Mouse (Mus musculus) heart, postnatal 0 days (tissue): ENCODE measurements at regions not wholly inside any gene's neighbourhood (a gene's known extent, or its start where the extent isn't known, plus 50 kb on each side); places are given as distances from the start of the nearest gene placed in this dataset.
A peak's percentile ranks its signal among the peaks of the same experiment; 100 is the strongest.

Source experiments
- ATAC-seq: fragments of 200-750 bp; cut with Nextera tagmentation; 2 replicates; pipeline ENCODE4 v1.8.0; 2017; ENCODE audit warnings: low read depth, moderate number of reproducible peaks, moderate library complexity; ENCODE audit not compliant: insufficient read depth
- DNase-seq: peaks from one replicate; pipeline ENCODE4 v3.0.0-alpha.2; 2016; ENCODE audit warnings: low spot score
- H3K27ac ChIP-seq: fragments of 300-500 bp; sonication (generic); 2 replicates; pipeline ENCODE4 v1.5.1; 2014; ENCODE audit warnings: low read depth, mild to moderate bottlenecking
- H3K27me3 ChIP-seq: fragments of 300-500 bp; sonication (generic); 2 replicates; pipeline ENCODE4 v1.6.1; 2014; ENCODE audit warnings: low read length, mixed read lengths; ENCODE audit not compliant: control insufficient read depth, insufficient read depth
- H3K36me3 ChIP-seq: fragments of 300-500 bp; sonication (generic); replicated peaks from 2 replicates; pipeline ENCODE4 v1.6.1; 2014; ENCODE audit warnings: low read length, mixed read lengths; ENCODE audit not compliant: control insufficient read depth, insufficient read depth
- H3K4me1 ChIP-seq: fragments of 300-500 bp; sonication (generic); 2 replicates; pipeline ENCODE4 v1.6.1; 2014; ENCODE audit warnings: antibody characterized with exemption; ENCODE audit not compliant: control insufficient read depth, insufficient read depth
- H3K4me2 ChIP-seq: fragments of 300-500 bp; sonication (generic); 2 replicates; pipeline ENCODE4 v1.6.1; 2014; ENCODE audit warnings: low read depth, mild to moderate bottlenecking, low read length, moderate library complexity
- H3K4me3 ChIP-seq: fragments of 300-500 bp; sonication (generic); 2 replicates; pipeline ENCODE4 v1.5.1; 2014; ENCODE audit warnings: low read depth, low read length
- H3K9ac ChIP-seq: fragments of 300-500 bp; sonication (generic); replicated peaks from 2 replicates; pipeline ENCODE4 v1.6.1; 2014; ENCODE audit warnings: low read depth, low read length, mixed read lengths
- H3K9me3 ChIP-seq: fragments of 300-500 bp; sonication (generic); replicated peaks from 2 replicates; pipeline ENCODE4 v1.6.1; 2016; ENCODE audit warnings: low read length; ENCODE audit not compliant: control insufficient read depth
- CTCF ChIP-seq: IDR thresholded peaks from 2 replicates; pipeline ENCODE4 v1.5.1; 2016; ENCODE audit warnings: antibody characterized with exemption, control low read depth, low read depth
- EP300 ChIP-seq: IDR thresholded peaks from 2 replicates; pipeline ENCODE4 v1.6.1; 2016; ENCODE audit warnings: antibody characterized with exemption, low read depth
- WGBS: fragments of 180-500 bp; shearing (Covaris S2); extraction: QIAGEN DNeasy Blood & Tissue Kit; methylation state at CpG from one replicate; pipeline ENCODE4 v1.1.7; 2014; 5-methylcytosine and 5-hydroxymethylcytosine counted together

- H3K4me3 ChIP-seq, result no peak overlapping the region
- DNase-seq (no peak), ATAC-seq (no peak)
- no peak for TF ChIP-seq CTCF
- TF ChIP-seq EP300, result no peak
- H3K9me3 ChIP-seq, result no peaks in the 10 kb centered on the region
- H3K27ac ChIP-seq, result no peak overlapping the region
- H3K36me3 ChIP-seq, result no peaks in the 10 kb centered on the region
- no peaks in the 10 kb centered on the region for H3K27me3 ChIP-seq
- 85% methylated on average over 3 of the region's 3 CpGs for WGBS
- H3K9ac ChIP-seq, result no peak overlapping the region
- H3K4me2 ChIP-seq, result no peak overlapping the region
- H3K4me1 ChIP-seq, result no peaks in the 10 kb centered on the region; the same call in 1 of the 2 replicates
Measured at GRCm38 (mm10) chr8:77982031-77982430, 231.1 kb upstream of the Ttc29 start.

GRCm38 (mm10) chr8:77983476-77983875 lies 229.6 kb upstream of the Ttc29 start:
- ATAC-seq (no peak), DNase-seq (no peak)
- TF ChIP-seq EP300 (no peak), CTCF (no peak)
- Histone ChIP-seq H3K9ac (no peak overlapping the region), H3K9me3 (no peaks in the 10 kb centered on the region), H3K27me3 (no peaks in the 10 kb centered on the region), H3K4me3 (no peak overlapping the region), H3K27ac (no peak overlapping the region), H3K4me2 (no peak overlapping the region), H3K36me3 (no peaks in the 10 kb centered on the region), H3K4me1 (peaks cover 9% of the 10 kb centered on the region; the same call in 1 of the 2 replicates)
- 54% methylated on average over 3 of the region's 3 CpGs for WGBS

- H3K36me3 ChIP-seq, result no peaks in the 10 kb centered on the region
- H3K9ac ChIP-seq, result no peak overlapping the region
- TF ChIP-seq CTCF, result no peak
- H3K27ac ChIP-seq, result peak overlapping the region; percentile 96
- H3K4me1 ChIP-seq, result peaks cover 13% of the 10 kb centered on the region; the same call in 1 of the 2 replicates
- H3K9me3 ChIP-seq, result no peaks in the 10 kb centered on the region
- DNase-seq (peak; percentile 69), ATAC-seq (no peak)
- H3K27me3 ChIP-seq, result no peaks in the 10 kb centered on the region
- no peak overlapping the region for H3K4me3 ChIP-seq
- H3K4me2 ChIP-seq, result no peak overlapping the region
Measured at GRCm38 (mm10) chr8:77987237-77987636, 225.9 kb upstream of the Ttc29 start.

DNA sequence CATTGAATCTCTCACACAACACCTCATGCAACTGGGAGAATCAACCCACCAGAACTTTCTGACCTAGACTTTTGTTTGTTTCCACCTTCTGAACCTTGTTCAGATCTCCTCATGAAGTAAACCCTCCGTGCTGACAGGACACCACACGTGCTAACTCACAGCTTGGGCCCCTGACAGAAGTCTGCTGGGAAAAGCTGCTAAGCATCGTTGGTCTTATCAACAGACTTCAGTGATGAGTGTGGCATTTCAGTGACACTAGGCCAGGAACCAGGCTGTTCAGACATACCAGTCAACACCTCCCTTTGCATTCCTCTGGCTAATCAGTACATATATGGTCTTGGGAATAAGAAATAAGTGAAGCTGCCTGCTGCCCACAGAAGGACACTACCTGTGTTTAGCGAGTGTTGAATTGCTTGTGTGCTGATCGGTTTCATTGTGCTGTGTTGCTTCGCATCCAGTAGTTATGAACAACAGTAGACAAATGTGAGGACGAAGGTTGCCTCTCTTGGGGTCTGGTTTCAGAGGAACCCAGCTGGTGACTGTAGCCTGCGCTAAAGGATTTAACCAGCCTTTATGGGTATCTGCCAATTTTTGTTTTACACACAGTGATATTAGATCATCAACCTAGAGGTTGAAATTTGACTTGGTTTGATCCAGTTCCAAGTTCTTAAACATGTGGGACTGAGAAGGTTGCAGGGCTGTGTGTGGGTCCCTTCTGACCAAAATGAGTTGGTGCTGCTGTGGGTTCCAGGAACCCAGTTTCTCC lies 224.6 kb upstream of the Ttc29 start:
- peak overlapping the region; percentile 96 for H3K27ac ChIP-seq
- H3K4me3 ChIP-seq, result no peak overlapping the region
- H3K4me1 ChIP-seq, result peaks cover 13% of the 10 kb centered on the region; the same call in 1 of the 2 replicates
- H3K4me2 ChIP-seq, result no peak overlapping the region
- TF ChIP-seq EP300 (peak; percentile 100), CTCF (no peak)
- H3K36me3 ChIP-seq, result no peaks in the 10 kb centered on the region
- H3K9ac ChIP-seq, result no peak overlapping the region
- peak; percentile 97 for DNase-seq
- 18% methylated on average over 8 of the region's 8 CpGs for WGBS
- no peaks in the 10 kb centered on the region for H3K27me3 ChIP-seq
- ATAC-seq, result peak; percentile 96
- H3K9me3 ChIP-seq, result no peaks in the 10 kb centered on the region

- 44% methylated on average over 4 of the region's 4 CpGs for WGBS
- H3K4me1 ChIP-seq, result peaks cover 13% of the 10 kb centered on the region; the same call in 1 of the 2 replicates
- DNase-seq, result no peak
- no peaks in the 10 kb centered on the region for H3K9me3 ChIP-seq
- H3K9ac ChIP-seq, result no peak overlapping the region
- peak; percentile 36; the same call in 1 of the 2 replicates for TF ChIP-seq CTCF
- no peak for TF ChIP-seq EP300
- no peaks in the 10 kb centered on the region for H3K36me3 ChIP-seq
- no peaks in the 10 kb centered on the region for H3K27me3 ChIP-seq
- H3K27ac ChIP-seq, result peak overlapping the region; percentile 5; the same call in 1 of the 2 replicates
- no peak for ATAC-seq
- H3K4me2 ChIP-seq, result no peak overlapping the region
- no peak overlapping the region for H3K4me3 ChIP-seq
Measured at GRCm38 (mm10) chr8:77991050-77991449, 222.0 kb upstream of the Ttc29 start.

GRCm38 (mm10) chr8:78000303-78000702 lies 212.8 kb upstream of the Ttc29 start:
- no peak overlapping the region for H3K4me3 ChIP-seq
- 100% methylated on average over 2 of the region's 3 CpGs for WGBS
- no peaks in the 10 kb centered on the region for H3K36me3 ChIP-seq
- H3K27ac ChIP-seq, result no peak overlapping the region
- no peak for DNase-seq
- TF ChIP-seq EP300, result no peak
- TF ChIP-seq CTCF, result no peak
- 0 out of 2 replicates have a peak, but pooled peaks cover 7% of the 10 kb centered on the region for H3K4me1 ChIP-seq
- H3K9me3 ChIP-seq, result no peaks in the 10 kb centered on the region
- H3K4me2 ChIP-seq, result no peak overlapping the region
- no peak for ATAC-seq
- H3K27me3 ChIP-seq, result no peaks in the 10 kb centered on the region
- no peak overlapping the region for H3K9ac ChIP-seq
